Mouse (Mus musculus): ENCODE data around the gene Dnah2. TPM values are rescaled to one million over a fixed set of nuclear protein-coding genes. Genes with fewer than 3 reads are reported as not detected.

Dnah2 gene
- polyA plus RNA-seq, 1 experiment from 2014 or later = 1.3 TPM

DNA sequence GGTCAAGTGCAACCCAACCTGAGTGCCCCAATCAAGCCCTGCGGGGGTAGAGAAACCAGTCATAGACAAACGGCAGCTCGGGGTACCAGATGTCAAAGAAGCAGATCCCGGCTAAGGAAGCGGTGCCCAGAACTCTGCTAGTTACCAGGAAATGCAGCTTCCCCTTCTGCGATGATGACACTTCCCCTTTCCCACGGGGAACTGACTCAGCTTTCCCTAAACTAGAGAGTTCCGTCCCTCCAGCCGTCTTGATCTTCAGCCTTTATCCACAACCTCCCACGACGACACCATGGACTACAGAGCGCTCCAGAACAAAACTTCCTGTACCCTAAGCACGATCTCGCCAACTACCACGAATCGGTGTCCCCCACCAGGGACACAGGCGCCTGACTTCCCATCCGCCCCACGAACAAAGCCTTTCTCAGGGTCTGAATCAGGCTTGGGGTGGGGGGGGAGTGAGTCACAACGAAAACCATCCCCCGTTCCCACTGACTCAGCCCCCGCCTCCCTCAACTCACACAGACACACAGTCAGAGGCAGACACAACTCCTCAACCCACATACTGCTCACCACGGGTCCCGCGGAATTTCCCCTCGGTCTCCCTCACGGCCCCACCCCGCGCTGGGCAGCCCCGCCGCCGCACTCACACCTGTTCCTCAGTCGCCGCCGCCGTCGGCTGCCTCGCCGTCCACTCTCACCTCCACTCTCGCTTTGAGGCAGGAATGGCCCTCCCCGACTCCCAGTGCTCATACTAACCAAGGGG is 138.4 kb downstream of the Dnah2 start:
- H3K36me3 ChIP-seq = peaks cover 57% of the 10 kb centered on the region
- peaks cover 72% of the 10 kb centered on the region for H3K4me1 ChIP-seq
- 1% methylated on average over 41 of the region's 41 CpGs for WGBS
- H3K4me3 ChIP-seq = peak overlapping the region; percentile 87
- H3K9me3 ChIP-seq (replicated peaks) = no peaks in the 10 kb centered on the region
- H3K27ac ChIP-seq = peak overlapping the region; percentile 89
- H3K27me3 ChIP-seq (ENCODE audit: low read depth, poor library complexity, severe bottlenecking) = no peaks in the 10 kb centered on the region
- DNase-seq (ENCODE audit: low spot score) = no peak

DNA sequence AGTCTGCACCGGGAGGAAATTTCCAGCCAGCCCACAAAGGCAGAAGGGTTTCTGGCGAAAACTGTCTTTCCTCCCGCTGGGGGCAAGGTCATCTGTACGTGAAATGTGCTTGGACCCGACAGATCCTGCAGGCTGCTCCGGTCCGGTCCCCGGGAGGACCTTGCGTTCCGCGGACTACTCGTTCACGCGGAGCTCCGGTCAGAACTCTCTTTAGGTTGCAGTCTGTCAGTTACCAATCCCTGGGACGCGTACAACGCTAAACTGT is 138.9 kb downstream of the Dnah2 start:
- H3K36me3 ChIP-seq = peaks cover 62% of the 10 kb centered on the region
- H3K4me3 ChIP-seq = peak overlapping the region; percentile 87
- 0% methylated on average over 18 of the region's 18 CpGs for WGBS
- H3K27me3 ChIP-seq (ENCODE audit: low read depth, poor library complexity, severe bottlenecking) = no peaks in the 10 kb centered on the region
- H3K9me3 ChIP-seq (replicated peaks) = no peaks in the 10 kb centered on the region
- peaks cover 67% of the 10 kb centered on the region for H3K4me1 ChIP-seq
- DNase-seq (ENCODE audit: low spot score) = no peak
- H3K27ac ChIP-seq = peak overlapping the region; percentile 89

DNA sequence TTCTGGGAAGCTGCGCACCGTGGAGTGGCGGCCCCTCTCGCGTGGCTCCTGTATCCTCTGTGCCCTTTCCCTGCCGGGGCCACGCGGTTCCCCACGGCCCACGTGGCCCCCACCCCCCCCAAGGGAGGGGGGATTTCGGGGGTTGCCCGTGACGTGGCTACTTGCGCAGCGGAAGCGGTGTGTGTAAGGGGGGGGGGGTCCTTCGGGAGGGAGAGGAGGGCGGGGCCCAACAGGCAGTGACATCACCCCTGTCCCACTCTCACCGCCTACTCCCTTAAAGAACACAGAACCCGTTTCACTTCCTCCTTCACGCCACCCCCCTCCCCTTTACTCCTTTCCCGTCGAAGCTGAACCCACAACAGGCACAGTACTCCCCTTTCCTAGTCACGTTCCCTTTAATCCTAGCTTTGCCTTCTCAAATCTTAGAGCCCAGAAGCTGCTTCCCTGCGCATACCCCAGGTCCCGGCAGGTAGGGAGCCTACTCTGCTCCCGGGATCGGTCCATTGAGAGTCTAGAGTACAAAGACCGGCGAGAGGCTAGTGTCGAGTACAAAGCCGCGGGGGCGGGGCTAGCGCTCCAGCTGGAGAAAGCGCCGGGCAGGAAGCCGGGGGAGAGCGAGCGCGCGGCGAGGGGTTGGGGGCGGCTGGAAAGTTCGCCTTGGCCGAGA is 139.4 kb downstream of the Dnah2 start:
- H3K27ac ChIP-seq = peak overlapping the region; percentile 89
- H3K9me3 ChIP-seq (replicated peaks) = no peaks in the 10 kb centered on the region
- peak; percentile 89 for DNase-seq (ENCODE audit: low spot score)
- peak overlapping the region; percentile 87 for H3K4me3 ChIP-seq
- peaks cover 64% of the 10 kb centered on the region for H3K4me1 ChIP-seq
- peaks cover 67% of the 10 kb centered on the region for H3K36me3 ChIP-seq
- under 1% methylated on average over 46 of the region's 46 CpGs for WGBS
- H3K27me3 ChIP-seq (ENCODE audit: low read depth, poor library complexity, severe bottlenecking) = no peaks in the 10 kb centered on the region

DNA sequence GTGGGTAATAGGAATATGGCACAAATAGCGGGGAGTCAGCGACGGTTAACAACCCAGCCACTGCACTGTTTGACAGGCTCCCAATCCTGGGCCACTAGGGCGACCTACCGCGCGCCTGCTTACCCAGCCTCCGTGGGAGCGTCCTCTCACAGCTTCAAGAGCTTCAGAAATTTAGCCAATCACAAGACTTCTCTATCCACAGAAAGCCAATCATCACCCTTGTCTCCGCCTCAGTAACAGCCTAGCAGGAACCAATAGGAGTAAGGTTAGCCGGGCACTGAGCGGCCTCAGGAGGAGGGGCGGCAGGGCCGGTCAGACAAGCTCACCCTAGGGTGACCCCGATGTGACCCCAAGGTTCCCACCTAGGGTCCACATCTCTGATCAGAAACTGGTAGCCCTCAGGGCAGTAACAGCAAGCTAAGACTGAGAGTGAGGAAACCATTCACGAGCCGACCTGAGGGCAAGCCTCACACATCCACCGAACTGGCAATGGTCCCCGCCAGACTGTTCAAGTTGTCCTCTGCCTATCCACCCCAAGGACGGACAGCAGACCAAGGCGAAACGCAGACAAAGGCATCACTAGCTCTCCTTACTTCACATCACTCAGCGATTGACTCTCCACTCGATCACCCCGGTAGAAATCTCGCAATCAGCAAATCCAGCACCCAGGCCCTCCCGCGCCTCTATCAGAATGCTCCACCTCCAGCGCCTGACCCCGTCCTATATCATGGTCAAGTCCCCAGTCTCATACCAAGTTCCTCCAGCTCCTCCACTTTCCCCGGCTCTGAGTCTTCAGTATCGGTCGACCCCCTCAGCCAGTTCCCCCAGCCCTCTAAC is 140.2 kb downstream of the Dnah2 start:
- WGBS = under 1% methylated on average over 33 of the region's 33 CpGs

GRCm38 (mm10) chr11:69407724-69408004 is 141.2 kb downstream of the Dnah2 start:
- WGBS = 88% methylated on average over 4 of the region's 4 CpGs
- H3K27me3 ChIP-seq (ENCODE audit: low read depth, poor library complexity, severe bottlenecking) = no peaks in the 10 kb centered on the region
- H3K27ac ChIP-seq = peak overlapping the region; percentile 89; the same call in 1 of the 2 replicates
- DNase-seq (ENCODE audit: low spot score) = no peak
- H3K4me3 ChIP-seq = peak overlapping the region; percentile 87
- peaks cover 46% of the 10 kb centered on the region for H3K4me1 ChIP-seq
- no peaks in the 10 kb centered on the region for H3K9me3 ChIP-seq (replicated peaks)
- peaks cover 70% of the 10 kb centered on the region for H3K36me3 ChIP-seq

More for the DNA sequence above, 140.2 kb downstream of the Dnah2 start:
- H3K27ac ChIP-seq = peak overlapping the region; percentile 89
- peak overlapping the region; percentile 87 for H3K4me3 ChIP-seq
- H3K27me3 ChIP-seq (ENCODE audit: low read depth, poor library complexity, severe bottlenecking) = no peaks in the 10 kb centered on the region
- DNase-seq (ENCODE audit: low spot score) = peak; percentile 80
- H3K36me3 ChIP-seq = peaks cover 70% of the 10 kb centered on the region
- H3K9me3 ChIP-seq (replicated peaks) = no peaks in the 10 kb centered on the region
- peaks cover 57% of the 10 kb centered on the region for H3K4me1 ChIP-seq

- Histone ChIP-seq H3K4me1 (peaks cover 41% of the 10 kb centered on the region), H3K9me3 (replicated peaks) (no peaks in the 10 kb centered on the region), H3K27ac (0 out of 2 replicates have a peak overlapping the region, but pooled peaks have one; percentile 56), H3K27me3 (ENCODE audit: low read depth, poor library complexity, severe bottlenecking) (no peaks in the 10 kb centered on the region), H3K36me3 (peaks cover 70% of the 10 kb centered on the region), H3K4me3 (peak overlapping the region; percentile 87)
- DNase-seq (ENCODE audit: low spot score) = no peak
- WGBS = 88% methylated on average over 16 of the region's 16 CpGs
Observed at GRCm38 (mm10) chr11:69406867-69407723, 141.8 kb downstream of the Dnah2 start.

GRCm38 (mm10) chr11:69406282-69406681 is 142.6 kb downstream of the Dnah2 start:
- H3K4me1 ChIP-seq = peaks cover 40% of the 10 kb centered on the region
- H3K4me3 ChIP-seq = no peak overlapping the region
- peaks cover 72% of the 10 kb centered on the region for H3K36me3 ChIP-seq

GRCm38 (mm10) chr11:69405397-69406200 is 143.3 kb downstream of the Dnah2 start:
- DNase-seq (ENCODE audit: low spot score) = no peak
- Histone ChIP-seq H3K4me3 (peak overlapping the region; percentile 21; the same call in 1 of the 2 replicates), H3K27ac (no peak overlapping the region), H3K27me3 (ENCODE audit: low read depth, poor library complexity, severe bottlenecking) (peaks cover 3% of the 10 kb centered on the region; the same call in 1 of the 2 replicates), H3K9me3 (replicated peaks) (no peaks in the 10 kb centered on the region), H3K36me3 (peaks cover 79% of the 10 kb centered on the region), H3K4me1 (peaks cover 45% of the 10 kb centered on the region)
- 91% methylated on average over 24 of the region's 24 CpGs for WGBS

More at GRCm38 (mm10) chr11:69406282-69406681, 142.6 kb downstream of the Dnah2 start:
- no peak overlapping the region for H3K27ac ChIP-seq
- no peak for DNase-seq (ENCODE audit: low spot score)
- H3K27me3 ChIP-seq (ENCODE audit: low read depth, poor library complexity, severe bottlenecking) = no peaks in the 10 kb centered on the region
- H3K9me3 ChIP-seq (replicated peaks) = no peaks in the 10 kb centered on the region
- WGBS = 92% methylated on average over 19 of the region's 19 CpGs

- H3K36me3 ChIP-seq = peaks cover 87% of the 10 kb centered on the region
- no peaks in the 10 kb centered on the region for H3K9me3 ChIP-seq (replicated peaks)
- no peak overlapping the region for H3K27ac ChIP-seq
- peaks cover 46% of the 10 kb centered on the region for H3K4me1 ChIP-seq
- 91% methylated on average over 24 of the region's 24 CpGs for WGBS
- H3K27me3 ChIP-seq (ENCODE audit: low read depth, poor library complexity, severe bottlenecking) = peaks cover 11% of the 10 kb centered on the region; the same call in 1 of the 2 replicates
- no peak for DNase-seq (ENCODE audit: low spot score)
- H3K4me3 ChIP-seq = peak overlapping the region; percentile 21; the same call in 1 of the 2 replicates
Observed at GRCm38 (mm10) chr11:69404595-69405396, 144.1 kb downstream of the Dnah2 start.

DNA sequence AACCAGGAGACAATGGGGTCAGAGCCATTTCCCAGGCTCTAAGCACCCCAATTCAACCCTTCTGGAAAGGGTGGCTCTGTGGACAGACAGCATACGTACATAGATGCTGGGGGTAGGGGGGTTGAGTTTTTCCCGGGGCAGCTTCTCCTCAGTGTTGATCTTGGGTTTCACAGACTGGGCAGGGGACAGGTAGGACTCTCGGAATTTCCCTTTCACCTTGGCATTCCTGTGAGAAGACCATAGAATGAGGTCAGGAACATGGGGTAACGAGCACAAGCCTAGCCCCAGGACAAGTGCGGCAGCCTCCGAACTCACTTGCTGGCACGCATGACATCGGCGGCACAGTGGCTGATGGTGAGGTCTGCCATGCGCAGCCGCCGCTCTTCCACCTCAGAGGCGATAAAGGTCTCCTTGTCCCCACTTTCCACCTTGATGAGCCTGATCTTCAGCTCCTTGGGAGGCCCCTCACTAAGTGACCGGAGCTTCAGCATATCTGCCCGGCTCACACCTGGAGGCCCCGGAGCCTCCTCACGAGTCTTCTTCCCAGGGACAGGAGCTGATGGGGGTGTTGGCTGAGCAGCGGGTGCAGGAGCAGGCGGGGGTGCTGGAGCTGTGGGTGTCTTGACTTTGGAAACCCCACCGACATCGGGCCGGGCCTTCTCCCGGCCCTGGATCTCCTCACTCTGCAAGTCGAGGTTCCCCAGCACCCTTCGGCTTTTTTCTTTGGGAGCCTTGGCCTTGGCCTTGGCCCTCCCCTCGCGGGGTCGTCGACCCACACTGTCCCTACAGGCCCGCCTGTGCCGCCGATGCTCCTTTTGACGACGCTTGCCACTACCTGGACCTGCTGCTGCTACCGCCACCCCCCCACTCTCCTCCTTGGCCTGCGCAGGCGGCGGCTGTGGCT is 145.0 kb downstream of the Dnah2 start:
- WGBS = 93% methylated on average over 36 of the region's 38 CpGs
- no peaks in the 10 kb centered on the region for H3K9me3 ChIP-seq (replicated peaks)
- no peak for DNase-seq (ENCODE audit: low spot score)
- peaks cover 48% of the 10 kb centered on the region for H3K4me1 ChIP-seq
- H3K27me3 ChIP-seq (ENCODE audit: low read depth, poor library complexity, severe bottlenecking) = peaks cover 13% of the 10 kb centered on the region; the same call in 1 of the 2 replicates
- H3K4me3 ChIP-seq = peak overlapping the region; percentile 10; the same call in 1 of the 2 replicates
- no peak overlapping the region for H3K27ac ChIP-seq
- H3K36me3 ChIP-seq = peaks cover 91% of the 10 kb centered on the region

All from limb, embryonic 10.5 days (tissue).